Mouse (Mus musculus) midbrain, embryonic 15.5 days (tissue): ENCODE results near the gene Bax. TPM values are rescaled to one million over a fixed set of nuclear protein-coding genes. Genes with fewer than 3 reads are reported as not detected.
"Not testable (repeated sequence)": the region's sequence is repeated elsewhere in the genome, so short reads cannot be mapped to it uniquely, and the experiment has no call there.

Experiments used
- ATAC-seq: fragments of 200-750 bp; cut with Nextera tagmentation; replicated peaks from 2 replicates; pipeline ENCODE4 v1.8.0; 2017; ENCODE audit warnings: moderate TSS enrichment
- H3K27ac ChIP-seq: fragments of 300-500 bp; sonication (generic); 2 replicates; pipeline ENCODE4 v1.5.1; 2015; ENCODE audit warnings: mild to moderate bottlenecking, inconsistent platforms
- H3K27me3 ChIP-seq: fragments of 300-500 bp; sonication (generic); replicated peaks from 2 replicates; pipeline ENCODE4 v1.6.1; 2015; ENCODE audit warnings: inconsistent platforms
- H3K36me3 ChIP-seq: fragments of 300-500 bp; sonication (generic); replicated peaks from 2 replicates; pipeline ENCODE4 v1.6.1; 2015; ENCODE audit warnings: inconsistent platforms
- H3K4me1 ChIP-seq: fragments of 300-500 bp; sonication (generic); 2 replicates; pipeline ENCODE4 v1.6.1; 2015; ENCODE audit warnings: inconsistent platforms
- H3K4me2 ChIP-seq: fragments of 300-500 bp; sonication (generic); 2 replicates; pipeline ENCODE4 v1.6.1; 2015; ENCODE audit warnings: inconsistent platforms, mild to moderate bottlenecking, moderate library complexity
- H3K4me3 ChIP-seq: fragments of 300-500 bp; sonication (generic); 2 replicates; pipeline ENCODE4 v1.5.1; 2015; ENCODE audit warnings: mild to moderate bottlenecking, inconsistent platforms
- H3K9ac ChIP-seq: fragments of 300-500 bp; sonication (generic); 2 replicates; pipeline ENCODE4 v1.6.1; 2015; ENCODE audit warnings: mild to moderate bottlenecking, inconsistent platforms
- H3K9me3 ChIP-seq: fragments of 300-500 bp; sonication (generic); 2 replicates; pipeline ENCODE4 v1.6.1; 2016; ENCODE audit warnings: inconsistent platforms
- WGBS: fragments of 180-500 bp; shearing (Covaris S2); methylation state at CpG from one replicate; pipeline ENCODE4 v1.1.7; 2015; ENCODE audit warnings: mixed read lengths; 5-methylcytosine and 5-hydroxymethylcytosine counted together
- polyA plus RNA-seq: library from polyadenylated mRNA; unstranded; fragments of >200 nt; fragmentation: Nextera tagmentation; extraction: Ambion mirVana; gene quantifications from 2 replicates; pipeline ENCODE4 v1.2.1, GENCODE M21; 2015

The Bax gene
- polyA plus RNA-seq, 1 experiment from 2014 or later = 257 TPM

DNA sequence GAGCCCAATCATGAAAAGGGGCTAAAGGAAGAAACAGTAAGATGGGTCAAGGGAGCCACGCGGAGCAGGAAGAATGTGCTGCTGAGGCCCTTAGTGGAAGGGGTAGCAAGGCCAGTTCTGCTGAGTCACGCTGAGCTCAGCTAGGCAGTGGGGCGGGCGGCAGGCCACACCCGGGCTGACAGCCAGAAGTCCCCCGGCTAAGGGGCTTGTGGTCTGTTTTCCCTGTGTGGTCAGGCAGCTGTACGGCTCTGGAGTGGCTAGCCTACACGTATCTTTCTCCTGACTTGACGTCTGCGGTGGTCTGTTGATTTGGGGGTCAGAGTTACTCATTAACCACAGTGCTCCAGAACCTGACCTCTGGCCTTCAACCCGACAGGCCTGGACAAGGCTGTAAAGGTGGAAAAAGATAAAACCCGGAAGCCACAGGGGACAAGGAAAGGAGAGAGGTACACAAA, 5.8 kb downstream of the Bax start:
- peaks cover 15% of the 10 kb centered on the region for H3K36me3 ChIP-seq
- H3K9ac ChIP-seq = no peak overlapping the region
- H3K9me3 ChIP-seq = no peaks in the 10 kb centered on the region
- peak overlapping the region; percentile 57; the same call in 1 of the 2 replicates for H3K4me2 ChIP-seq
- 44% methylated on average over 13 of the region's 13 CpGs for WGBS
- no peak overlapping the region for H3K4me3 ChIP-seq
- ATAC-seq = no peak
- no peaks in the 10 kb centered on the region for H3K27me3 ChIP-seq
- peak overlapping the region; percentile 91 for H3K27ac ChIP-seq
- peaks cover 49% of the 10 kb centered on the region for H3K4me1 ChIP-seq

DNA sequence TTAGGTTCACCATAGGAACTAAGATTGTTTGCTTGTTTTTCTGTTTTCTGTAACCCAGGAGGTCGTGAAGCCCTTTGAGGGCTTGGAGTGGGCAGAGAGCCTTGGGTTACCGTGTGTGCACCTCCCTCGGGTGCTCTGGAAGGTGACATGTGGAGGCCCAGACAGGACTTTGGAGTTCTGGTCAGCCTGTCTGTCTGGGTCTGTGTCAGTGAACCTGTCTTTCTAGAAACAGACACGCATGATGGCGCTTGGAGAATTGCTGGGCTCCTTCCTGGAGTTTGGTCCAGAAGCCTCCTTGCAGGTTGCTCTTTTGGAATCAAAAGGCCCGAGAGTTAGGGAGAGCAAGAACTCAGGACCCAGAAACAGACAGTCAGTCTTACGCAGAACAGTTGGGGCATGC, 6.3 kb downstream of the Bax start:
- peaks cover 15% of the 10 kb centered on the region for H3K36me3 ChIP-seq
- peak overlapping the region; percentile 57 for H3K4me2 ChIP-seq
- H3K27me3 ChIP-seq = no peaks in the 10 kb centered on the region
- no peak for ATAC-seq
- peak overlapping the region; percentile 83 for H3K4me3 ChIP-seq
- H3K9me3 ChIP-seq = no peaks in the 10 kb centered on the region
- H3K27ac ChIP-seq = peak overlapping the region; percentile 91
- H3K4me1 ChIP-seq = peaks cover 44% of the 10 kb centered on the region
- 77% methylated on average over 7 of the region's 7 CpGs for WGBS
- H3K9ac ChIP-seq = peak overlapping the region; percentile 45; the same call in 1 of the 2 replicates

DNA sequence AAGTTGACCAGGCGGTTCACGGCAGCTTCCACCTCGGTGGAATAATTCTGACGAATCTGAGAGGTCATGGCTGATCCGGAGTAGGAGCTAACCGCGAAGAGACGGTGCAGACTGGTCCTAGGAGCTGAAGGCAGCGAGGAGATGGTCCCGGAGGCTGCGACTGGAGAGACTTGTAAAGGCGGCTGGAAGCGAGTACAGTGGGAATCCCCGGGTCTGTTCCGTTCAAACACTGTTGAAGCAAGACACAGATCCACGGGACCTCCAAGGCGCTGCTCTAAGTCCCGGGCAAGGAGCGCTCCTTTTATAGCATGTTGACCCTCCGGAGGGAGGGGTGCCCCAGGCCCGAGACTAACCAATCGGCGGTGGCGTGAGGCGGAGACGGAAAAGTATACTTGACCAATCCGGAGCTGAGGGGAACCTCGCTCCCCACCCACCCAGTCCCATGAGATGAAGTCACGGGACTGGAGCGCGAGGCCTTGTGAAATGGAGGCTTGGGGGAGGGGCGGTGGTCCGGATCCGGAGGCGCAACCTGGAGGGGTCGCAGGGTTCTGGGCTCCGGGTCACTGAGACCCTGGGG, 7.0 kb downstream of the Bax start, which contains the start of gene Ftl1:
Gene Ftl1, minus strand, starts transcription at position 321 of the 577 bp plus-strand sequence.
- ATAC-seq = peak; percentile 97
- H3K4me2 ChIP-seq = peak within 1 kb of the TSS; percentile 70
- peaks cover 37% of the 10 kb centered on the region for H3K4me1 ChIP-seq
- H3K27ac ChIP-seq = peak within 1 kb of the TSS; percentile 91
- peaks cover 16% of the 10 kb centered on the region for H3K36me3 ChIP-seq
- 0% methylated on average over 32 of the region's 37 CpGs for WGBS
- H3K9ac ChIP-seq = peak within 1 kb of the TSS; percentile 79
- not testable (repeated sequence) for H3K27me3 ChIP-seq, H3K9me3 ChIP-seq
- H3K4me3 ChIP-seq = peak within 1 kb of the TSS; percentile 83

DNA sequence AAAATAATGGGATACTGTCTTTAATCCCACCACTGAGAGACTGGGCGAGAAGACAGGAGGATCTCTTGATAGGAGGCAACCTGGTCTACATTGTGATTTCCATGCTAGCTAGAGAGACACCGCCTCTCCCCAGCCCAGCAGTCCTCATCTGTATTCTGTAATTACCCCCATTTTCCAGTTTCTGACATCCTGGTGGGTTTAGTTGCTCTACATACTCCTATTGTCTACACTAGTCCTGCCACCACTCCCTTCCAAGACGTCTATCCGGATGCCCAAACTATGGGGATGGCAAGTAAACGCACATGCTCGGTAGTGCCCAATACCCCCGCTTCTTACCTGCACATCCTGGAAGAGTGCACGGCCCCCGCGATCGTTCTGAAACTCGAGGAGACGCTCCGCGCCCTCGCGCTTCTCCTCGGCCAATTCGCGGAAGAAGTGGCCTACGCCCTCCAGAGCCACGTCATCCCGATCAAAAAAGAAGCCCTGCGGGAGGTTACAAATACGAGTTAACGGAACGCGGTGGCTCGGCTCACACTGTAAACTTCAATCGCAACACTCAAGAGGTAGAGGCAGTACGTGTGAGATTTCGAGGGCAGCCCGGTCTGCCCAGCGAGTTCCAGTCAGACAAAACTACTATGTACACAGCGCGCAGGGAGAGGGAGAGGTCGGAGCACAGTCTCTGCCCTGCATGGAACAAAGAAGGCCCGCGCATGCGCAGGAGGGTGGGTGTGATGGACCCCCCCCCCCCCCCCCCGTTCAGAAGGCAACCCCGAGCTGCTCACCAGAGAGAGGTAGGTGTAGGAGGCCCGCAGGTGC, 7.7 kb downstream of the Bax start:
- no peaks in the 10 kb centered on the region for H3K9me3 ChIP-seq
- H3K27ac ChIP-seq = peak overlapping the region; percentile 91
- H3K27me3 ChIP-seq = no peaks in the 10 kb centered on the region
- peak overlapping the region; percentile 83 for H3K4me3 ChIP-seq
- peaks cover 14% of the 10 kb centered on the region for H3K36me3 ChIP-seq
- peak overlapping the region; percentile 79 for H3K9ac ChIP-seq
- peak; percentile 79 for ATAC-seq
- H3K4me2 ChIP-seq = peak overlapping the region; percentile 70
- H3K4me1 ChIP-seq = peaks cover 35% of the 10 kb centered on the region
- 1% methylated on average over 43 of the region's 43 CpGs for WGBS

DNA sequence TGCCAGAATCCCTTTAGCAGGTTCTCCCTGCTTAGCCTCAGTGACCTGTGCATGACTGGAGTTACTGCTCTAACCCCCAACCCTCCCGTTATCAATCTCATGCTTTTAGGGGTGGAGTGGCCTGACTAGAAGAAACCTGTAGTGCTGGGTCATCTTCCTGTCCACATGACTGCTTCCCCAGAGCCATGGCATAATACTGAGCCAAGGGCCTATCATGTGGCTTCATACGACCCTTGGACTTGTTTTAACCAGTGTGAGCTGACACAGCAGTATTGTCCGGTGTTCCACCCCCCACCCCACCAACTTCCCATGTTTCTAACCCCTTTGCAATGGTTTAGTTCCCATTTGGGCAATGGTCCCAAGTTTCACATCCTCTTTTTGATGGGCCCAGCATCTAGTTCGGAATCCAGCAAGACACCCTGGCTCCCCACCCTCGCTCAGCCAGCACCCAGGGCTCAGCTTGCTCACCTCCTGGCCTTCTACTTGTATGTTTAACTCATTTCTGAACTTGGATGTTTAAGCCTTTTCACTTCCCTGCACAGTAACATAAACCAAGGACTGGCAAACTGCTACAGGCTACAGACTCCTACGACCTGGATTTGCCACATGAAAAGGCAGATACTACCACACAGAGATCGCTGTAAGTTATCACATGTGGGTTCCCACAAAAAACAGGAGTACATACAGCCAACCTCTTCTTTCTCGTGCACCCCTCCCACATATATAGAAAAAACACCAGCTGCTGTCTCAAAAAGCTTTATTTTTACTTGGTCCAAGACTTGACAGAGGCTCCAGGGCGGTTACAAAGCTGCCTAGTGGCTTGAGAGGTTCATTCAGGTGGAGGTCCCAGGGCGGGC, 9.3 kb downstream of the Bax start:
- peak overlapping the region; percentile 79; the same call in 1 of the 2 replicates for H3K9ac ChIP-seq
- H3K27me3 ChIP-seq = no peaks in the 10 kb centered on the region
- H3K36me3 ChIP-seq = peaks cover 10% of the 10 kb centered on the region
- ATAC-seq = no peak
- 66% methylated on average over 10 of the region's 10 CpGs for WGBS
- peak overlapping the region; percentile 83 for H3K4me3 ChIP-seq
- H3K27ac ChIP-seq = peak overlapping the region; percentile 91; the same call in 1 of the 2 replicates
- no peaks in the 10 kb centered on the region for H3K9me3 ChIP-seq
- peaks cover 35% of the 10 kb centered on the region for H3K4me1 ChIP-seq
- peak overlapping the region; percentile 70 for H3K4me2 ChIP-seq

DNA sequence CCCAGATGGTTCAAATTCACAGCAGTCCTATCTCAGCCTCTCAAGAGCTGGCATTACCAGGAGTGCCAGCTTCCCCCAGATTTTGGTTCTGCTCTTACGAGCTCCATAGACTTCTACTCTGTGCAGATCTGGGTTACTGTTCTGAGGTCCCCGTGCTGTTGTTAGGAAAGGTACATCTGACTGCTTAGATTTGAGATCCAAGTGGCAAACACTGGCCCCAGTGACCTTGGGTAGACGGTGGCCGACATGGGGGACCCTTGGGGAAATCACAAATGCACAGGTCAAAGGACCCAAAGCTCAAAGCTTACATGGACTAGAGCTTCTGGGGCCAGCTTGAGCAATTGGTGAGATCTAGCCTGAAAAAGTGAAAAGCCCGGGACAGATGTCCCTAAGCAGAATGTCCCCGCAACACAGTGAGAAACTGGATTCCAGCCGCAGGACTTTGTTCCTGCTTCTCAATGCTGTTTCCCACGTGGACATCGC, 9.9 kb downstream of the Bax start:
- H3K4me1 ChIP-seq = peaks cover 35% of the 10 kb centered on the region
- peaks cover 10% of the 10 kb centered on the region for H3K36me3 ChIP-seq
- H3K9ac ChIP-seq = no peak overlapping the region
- 53% methylated on average over 9 of the region's 9 CpGs for WGBS
- no peaks in the 10 kb centered on the region for H3K9me3 ChIP-seq
- H3K27me3 ChIP-seq = no peaks in the 10 kb centered on the region
- H3K4me2 ChIP-seq = peak overlapping the region; percentile 70; the same call in 1 of the 2 replicates
- peak overlapping the region; percentile 83 for H3K4me3 ChIP-seq
- 0 out of 2 replicates have a peak overlapping the region, but pooled peaks have one; percentile 14 for H3K27ac ChIP-seq
- no peak for ATAC-seq

DNA sequence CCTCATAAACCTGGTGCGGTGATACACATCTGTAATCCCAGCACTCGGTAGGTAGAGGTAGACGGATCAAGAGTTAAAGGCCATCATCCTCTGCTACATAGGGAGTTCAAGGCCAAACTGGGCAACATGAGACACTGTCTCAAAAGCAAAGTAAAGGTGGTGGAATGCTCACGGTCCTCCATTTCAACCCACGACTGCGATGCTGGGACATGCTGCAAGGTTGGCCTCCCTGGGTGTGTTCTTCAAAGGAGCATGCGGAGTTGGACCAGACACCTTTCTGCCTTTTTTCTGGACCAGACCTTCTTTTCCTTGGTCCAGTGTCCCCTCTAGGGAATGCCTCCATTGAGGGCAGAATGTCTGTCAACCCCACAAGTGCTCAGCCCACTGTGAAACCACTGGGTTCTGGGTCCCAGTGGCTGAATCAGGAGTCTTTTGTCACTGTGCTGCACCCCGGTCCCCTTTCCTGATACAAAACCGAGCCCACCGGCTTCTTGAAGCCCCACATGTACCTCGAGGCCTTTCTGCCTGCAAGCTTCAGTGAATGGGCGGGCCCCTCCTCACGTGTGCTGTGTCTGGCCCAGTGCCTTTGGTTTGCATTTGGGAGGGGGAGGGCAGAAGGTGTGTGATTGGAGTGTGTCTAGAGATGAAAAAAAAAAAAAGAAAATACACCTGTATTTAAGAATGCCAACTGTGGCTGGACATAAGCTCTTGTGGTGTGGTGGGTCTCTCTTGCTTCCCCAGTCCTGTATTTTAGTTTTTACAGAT, 10.6 kb downstream of the Bax start:
- ATAC-seq = no peak
- H3K9ac ChIP-seq = no peak overlapping the region
- H3K4me2 ChIP-seq = no peak overlapping the region
- H3K27ac ChIP-seq = no peak overlapping the region
- H3K27me3 ChIP-seq = no peaks in the 10 kb centered on the region
- no peak overlapping the region for H3K4me3 ChIP-seq
- peaks cover 35% of the 10 kb centered on the region for H3K4me1 ChIP-seq
- peaks cover 10% of the 10 kb centered on the region for H3K36me3 ChIP-seq
- H3K9me3 ChIP-seq = no peaks in the 10 kb centered on the region
- WGBS = 77% methylated on average over 13 of the region's 13 CpGs

DNA sequence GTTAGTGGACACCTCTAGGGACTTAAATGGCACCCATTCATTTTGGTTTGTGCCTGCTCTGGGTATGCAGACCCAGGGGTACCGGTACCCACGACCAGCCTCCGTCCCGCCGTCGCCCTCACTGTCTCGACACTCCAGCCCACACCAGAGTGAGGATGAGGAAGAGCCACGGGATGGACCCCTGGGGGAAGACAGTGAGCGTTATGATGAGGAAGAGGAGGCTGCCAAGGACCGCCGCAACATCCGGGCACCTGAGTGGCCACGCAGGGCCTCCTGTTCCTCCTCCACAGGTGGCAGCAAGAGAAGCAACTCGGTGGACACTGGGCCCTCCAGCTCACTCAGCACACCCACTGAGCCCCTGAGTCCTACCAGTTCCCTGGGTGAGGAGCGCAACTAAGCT, 11.7 kb downstream of the Bax start:
- H3K27ac ChIP-seq = no peak overlapping the region
- peaks cover 10% of the 10 kb centered on the region for H3K36me3 ChIP-seq
- H3K9ac ChIP-seq = no peak overlapping the region
- H3K4me3 ChIP-seq = no peak overlapping the region
- no peak for ATAC-seq
- H3K27me3 ChIP-seq = no peaks in the 10 kb centered on the region
- H3K9me3 ChIP-seq = no peaks in the 10 kb centered on the region
- peaks cover 24% of the 10 kb centered on the region for H3K4me1 ChIP-seq
- H3K4me2 ChIP-seq = no peak overlapping the region
- 90% methylated on average over 15 of the region's 15 CpGs for WGBS

DNA sequence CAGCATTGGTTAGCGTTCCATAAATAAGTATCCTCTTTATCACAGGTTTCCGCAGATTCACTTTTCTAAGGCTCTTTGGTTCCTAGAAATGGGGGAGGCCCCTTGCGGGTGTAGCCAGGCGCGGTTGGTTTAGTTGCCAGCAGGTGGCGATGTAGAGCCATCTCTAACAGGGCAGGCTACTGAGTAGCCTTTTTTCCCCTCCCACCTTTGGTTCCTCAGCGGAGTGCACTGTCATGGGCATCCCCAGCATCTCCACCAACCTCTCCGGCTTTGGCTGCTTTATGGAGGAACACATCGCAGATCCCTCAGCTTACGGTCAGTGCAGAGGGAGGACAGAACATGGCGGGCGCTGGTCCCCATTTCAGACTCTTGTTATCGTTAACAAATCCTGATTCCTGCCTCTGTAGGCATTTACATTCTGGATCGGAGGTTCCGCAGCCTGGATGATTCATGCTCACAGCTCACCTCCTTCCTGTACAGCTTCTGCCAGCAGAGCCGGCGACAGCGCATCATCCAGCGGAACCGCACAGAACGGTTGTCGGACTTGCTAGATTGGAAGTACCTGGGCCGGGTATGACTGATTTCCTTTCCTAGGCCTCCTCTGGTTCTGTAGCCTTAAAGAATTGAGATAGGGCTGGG, 15.2 kb downstream of the Bax start:
- H3K27ac ChIP-seq = peak overlapping the region; percentile 25; the same call in 1 of the 2 replicates
- H3K9me3 ChIP-seq = no peaks in the 10 kb centered on the region
- peak; percentile 53 for ATAC-seq
- no peak overlapping the region for H3K9ac ChIP-seq
- 54% methylated on average over 23 of the region's 23 CpGs for WGBS
- peaks cover 3% of the 10 kb centered on the region; the same call in 1 of the 2 replicates for H3K4me1 ChIP-seq
- H3K36me3 ChIP-seq = peaks cover 10% of the 10 kb centered on the region
- H3K4me2 ChIP-seq = no peak overlapping the region
- H3K4me3 ChIP-seq = no peak overlapping the region
- H3K27me3 ChIP-seq = no peaks in the 10 kb centered on the region

DNA sequence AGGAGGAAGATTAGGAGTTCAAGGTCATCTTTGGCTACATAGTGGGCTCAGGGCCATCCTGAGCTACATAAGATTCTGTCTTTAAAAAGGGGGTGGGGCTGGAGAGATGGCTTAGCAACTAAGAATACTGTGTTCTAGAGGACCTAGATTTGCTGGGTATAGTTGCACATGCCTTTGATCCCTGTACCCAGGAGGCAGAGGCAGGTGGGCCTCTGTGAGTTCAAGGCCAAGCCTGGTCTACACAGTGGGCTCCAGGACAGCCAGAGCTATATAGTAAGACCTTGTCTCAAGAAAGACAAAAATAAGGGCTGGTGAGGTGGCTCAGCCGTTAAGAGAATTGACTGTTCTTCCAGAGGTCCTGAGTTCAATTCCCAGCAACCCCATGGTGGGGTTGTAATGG, 16.7 kb downstream of the Bax start:
- ATAC-seq = no peak
- H3K9me3 ChIP-seq = no peaks in the 10 kb centered on the region
- H3K27me3 ChIP-seq = no peaks in the 10 kb centered on the region
- H3K9ac ChIP-seq = no peak overlapping the region
- no peak overlapping the region for H3K4me2 ChIP-seq
- WGBS = 88% methylated on average over 1 of the region's 1 CpGs
- no peak overlapping the region for H3K27ac ChIP-seq
- H3K36me3 ChIP-seq = peaks cover 7% of the 10 kb centered on the region
- H3K4me3 ChIP-seq = no peak overlapping the region
- H3K4me1 ChIP-seq = no peaks in the 10 kb centered on the region
